Mouse (Mus musculus) effector memory CD4-positive, alpha-beta T cell, adult 5 months (primary cell): ENCODE measurements around the gene Olfr5. TPM values are rescaled to one million over a fixed set of nuclear protein-coding genes. Genes with fewer than 3 reads are reported as not detected.

Experiments
- polyA plus RNA-seq: library from polyadenylated mRNA; unstranded; fragments of 100-300 nt; shearing (Covaris generic); gene quantifications from one replicate; pipeline ENCODE4 v1.2.1, GENCODE M21; 2017

Gene Olfr5
- polyA plus RNA-seq: not detected

DNA sequence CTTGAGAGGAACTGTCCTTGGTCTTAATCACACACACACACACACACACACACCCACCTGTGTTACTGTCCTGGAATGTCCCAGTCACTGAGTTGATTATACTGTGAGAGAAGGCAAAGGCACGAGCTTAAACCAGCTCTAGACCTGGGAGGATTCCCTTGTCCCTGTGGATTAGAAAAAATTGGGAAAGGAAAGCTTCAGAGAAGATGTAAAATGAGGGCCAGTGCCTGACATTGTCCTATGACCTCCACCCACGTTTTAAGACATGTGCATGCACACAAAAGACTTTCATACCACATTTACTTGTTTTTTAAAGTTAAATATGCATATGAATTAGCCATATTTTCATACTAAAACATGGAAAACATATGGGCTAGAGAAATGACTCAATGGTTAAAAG lies at the start of gene Olfr5:
Gene Olfr5, minus strand, starts transcription at position 101 of the 400 bp plus-strand sequence.

GRCm38 (mm10) chr7:6522850-6523249 lies 36.1 kb upstream of the Olfr5 start, which contains the start of gene Olfr1349:
Gene Olfr1349, minus strand, starts transcription at chr7:6522950.

GRCm38 (mm10) chr7:6508648-6509047 lies 21.9 kb upstream of the Olfr5 start, which contains the start of gene Olfr1348:
Gene Olfr1348, minus strand, starts transcription at chr7:6508748.

GRCm38 (mm10) chr7:6499655-6500054 lies 12.9 kb upstream of the Olfr5 start, which contains the start of gene Olfr1347:
Gene Olfr1347, minus strand, starts transcription at chr7:6499755.

DNA sequence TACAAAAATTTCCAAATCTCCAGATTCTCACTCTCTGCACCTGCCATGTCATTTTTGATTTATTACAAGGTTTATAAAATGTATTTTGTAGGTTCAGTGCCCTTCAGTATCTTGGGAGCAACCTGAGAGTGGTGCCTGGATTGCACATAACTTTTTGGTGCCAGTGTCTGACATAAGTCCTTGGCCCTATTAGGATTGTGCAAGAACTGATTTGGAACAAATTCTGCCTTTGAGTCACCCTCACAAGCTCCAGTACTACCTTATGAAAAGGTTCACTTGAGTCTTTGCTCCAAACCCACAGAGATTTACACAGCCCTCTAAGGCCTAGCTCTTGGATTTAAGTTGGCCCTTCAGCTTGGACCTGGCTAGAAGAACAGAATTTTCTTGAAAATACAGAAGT lies 19.8 kb downstream of the Olfr5 start, which contains the start of gene Olfr1346:
Gene Olfr1346, plus strand, starts transcription at position 151 of the 400 bp plus-strand sequence.

GRCm38 (mm10) chr7:6455868-6456267 lies 30.9 kb downstream of the Olfr5 start, which contains the start of gene Olfr1336:
Gene Olfr1336, plus strand, starts transcription at chr7:6456168.

GRCm38 (mm10) chr7:6438388-6438787 lies 48.4 kb downstream of the Olfr5 start, which contains the start of gene Olfr1344:
Gene Olfr1344, plus strand, starts transcription at chr7:6438688.

Other genes starting within 250 kb of the Olfr5 start
- gene Epp13, start 234.2 kb downstream of the Olfr5 start, polyA plus RNA-seq: not detected
- 4.7 TPM for gene Zfp667, start 200.4 kb downstream of the Olfr5 start, polyA plus RNA-seq
- 0.31 TPM for gene Zfp583, start 155.7 kb downstream of the Olfr5 start, polyA plus RNA-seq
- gene Gm3854, start 143.2 kb downstream of the Olfr5 start, polyA plus RNA-seq: 0.24 TPM
- gene Zfp78, start 123.7 kb downstream of the Olfr5 start, polyA plus RNA-seq: 2.4 TPM
- gene Zfp28, start 103.6 kb downstream of the Olfr5 start, polyA plus RNA-seq: 9.6 TPM
- not detected for gene Smim17, start 88.2 kb downstream of the Olfr5 start, polyA plus RNA-seq
- gene Gm20715, start 76.7 kb downstream of the Olfr5 start, polyA plus RNA-seq: not detected
- not detected for gene Olfr1344, start 48.3 kb downstream of the Olfr5 start, polyA plus RNA-seq
- gene Olfr1336, start 30.8 kb downstream of the Olfr5 start, polyA plus RNA-seq: 0.09 TPM
- not detected for gene Olfr1346, start 19.8 kb downstream of the Olfr5 start, polyA plus RNA-seq
- not detected for gene Olfr1347, start 12.8 kb upstream of the Olfr5 start, polyA plus RNA-seq
- not detected for gene Olfr1348, start 21.8 kb upstream of the Olfr5 start, polyA plus RNA-seq
- gene Olfr1349, start 36.0 kb upstream of the Olfr5 start, polyA plus RNA-seq: not detected
- not detected for gene Olfr1350, start 77.9 kb upstream of the Olfr5 start, polyA plus RNA-seq
- gene Zim1, start 209.5 kb upstream of the Olfr5 start, polyA plus RNA-seq: not detected
- 0.10 TPM for gene Peg3, start 243.5 kb upstream of the Olfr5 start, polyA plus RNA-seq
- 0.24 TPM for gene Usp29, start 243.6 kb upstream of the Olfr5 start, polyA plus RNA-seq